Mouse (Mus musculus) CH12.LX (cell line): Measurements from ENCODE around the gene Sphk1. TPM values are rescaled to one million over a fixed set of nuclear protein-coding genes. Genes with fewer than 3 reads are reported as not detected.

Experiments
- DNase-seq: peaks from one replicate; pipeline ENCODE4 v3.0.0-alpha.2; 2013; ENCODE audit errors: extremely low read depth
- H3K27ac ChIP-seq: 2 replicates; pipeline ENCODE4 v1.5.1; 2012; ENCODE audit warnings: low read depth, mild to moderate bottlenecking, control low read depth, moderate library complexity; ENCODE audit not compliant: insufficient read depth
- H3K27me3 ChIP-seq: replicated peaks from 2 replicates; pipeline ENCODE3; 2012; ENCODE audit warnings: inconsistent platforms
- H3K36me3 ChIP-seq, 2 experiments: replicated peaks in 1 of 2; 2 replicates each; pipeline versions ENCODE3 to v1.6.1; 2012; ENCODE audit warnings: inconsistent platforms in 1 of 2, low read length in 1 of 2, mild to moderate bottlenecking in 1 of 2, mixed read lengths in 1 of 2, moderate library complexity in 1 of 2; ENCODE audit not compliant: control insufficient read depth in 1 of 2, insufficient read depth in 1 of 2
- H3K4me1 ChIP-seq, 2 experiments: 2 replicates each; pipeline ENCODE4 v1.6.1; 2012; ENCODE audit warnings: inconsistent platforms in 1 of 2, moderate library complexity in 1 of 2; ENCODE audit not compliant: insufficient read depth in 2 of 2, control insufficient read depth in 1 of 2
- H3K4me2 ChIP-seq: 2 replicates; pipeline ENCODE4 v1.6.1; 2012; ENCODE audit warnings: low read depth, mild to moderate bottlenecking, control low read depth; ENCODE audit not compliant: poor library complexity, insufficient read depth, severe bottlenecking
- H3K4me3 ChIP-seq, 3 experiments: fragments of 150-350 bp in 1 of 3; sonication (generic) in 1 of 3; replicated peaks in 1 of 3; 2 replicates each; pipeline versions ENCODE3 to v1.5.1; 2011 to 2012; ENCODE audit warnings: low read depth in 2 of 3, low read length in 2 of 3, mild to moderate bottlenecking in 2 of 3, moderate library complexity in 2 of 3, control low read depth in 1 of 3, improper control_type of control experiment in 1 of 3, inconsistent platforms in 1 of 3, mixed read lengths in 1 of 3; ENCODE audit not compliant: poor library complexity in 1 of 3
- H3K79me2 ChIP-seq: replicated peaks from 2 replicates; pipeline ENCODE4 v1.6.1; 2012; ENCODE audit warnings: mild to moderate bottlenecking, moderate library complexity; ENCODE audit not compliant: control insufficient read depth, poor library complexity, insufficient read depth, severe bottlenecking; ENCODE audit errors: extremely low read depth
- H3K9ac ChIP-seq: 2 replicates; pipeline ENCODE4 v1.6.1; 2012; ENCODE audit warnings: low read depth, mild to moderate bottlenecking, control low read depth, moderate library complexity; ENCODE audit not compliant: insufficient read depth
- H3K9me3 ChIP-seq: replicated peaks from 2 replicates; pipeline ENCODE3; 2012; ENCODE audit warnings: low read length, inconsistent platforms, mixed read lengths
- CHD1 ChIP-seq: IDR thresholded peaks from 2 replicates; pipeline ENCODE4 v1.6.1; 2012; ENCODE audit warnings: low read depth, low read length, improper control_type of control experiment, inconsistent platforms
- CTCF ChIP-seq, 2 experiments: IDR thresholded peaks in 1 of 2; conservative IDR thresholded peaks in 1 of 2; 2 replicates each; pipeline ENCODE4 v1.5.1; 2011 to 2012; ENCODE audit warnings: low read depth in 2 of 2, low read length in 2 of 2, improper control_type of control experiment in 1 of 2, inconsistent platforms in 1 of 2, mild to moderate bottlenecking in 1 of 2, moderate library complexity in 1 of 2
- EP300 ChIP-seq: IDR thresholded peaks from 2 replicates; pipeline ENCODE4 v1.6.1; 2011; ENCODE audit warnings: low read length, improper control_type of control experiment
- GABPA ChIP-seq: IDR thresholded peaks from 2 replicates; pipeline ENCODE4 v1.6.1; 2012; ENCODE audit warnings: low read depth, low read length, improper control_type of control experiment, inconsistent platforms; ENCODE audit not compliant: insufficient replicate concordance
- HCFC1 ChIP-seq: IDR thresholded peaks from 2 replicates; pipeline ENCODE4 v1.6.1; 2012; ENCODE audit warnings: low read depth, mild to moderate bottlenecking, inconsistent platforms, low read length, improper control_type of control experiment
- IRF4 ChIP-seq: IDR thresholded peaks from 2 replicates; pipeline ENCODE4 v1.6.1; 2014; ENCODE audit warnings: low read depth, mild to moderate bottlenecking, inconsistent platforms, low read length, improper control_type of control experiment
- JUN ChIP-seq: IDR thresholded peaks from 2 replicates; pipeline ENCODE4 v1.6.1; 2011; ENCODE audit warnings: low read depth, mild to moderate bottlenecking, low read length, improper control_type of control experiment, moderate library complexity; ENCODE audit not compliant: insufficient read depth
- JUND ChIP-seq: conservative IDR thresholded peaks from 2 replicates; pipeline ENCODE4 v1.6.1; 2011; ENCODE audit warnings: low read depth, low read length, improper control_type of control experiment
- KAT2A ChIP-seq: IDR thresholded peaks from 2 replicates; pipeline ENCODE4 v1.6.1; 2012; ENCODE audit warnings: low read length, improper control_type of control experiment, inconsistent platforms; ENCODE audit not compliant: insufficient replicate concordance
- MAFK ChIP-seq: IDR thresholded peaks from 2 replicates; pipeline ENCODE4 v1.6.1; 2011; ENCODE audit warnings: low read length, improper control_type of control experiment; ENCODE audit not compliant: insufficient replicate concordance
- MAX ChIP-seq: IDR thresholded peaks from 2 replicates; pipeline ENCODE4 v1.6.1; 2011; ENCODE audit warnings: low read length, improper control_type of control experiment
- MAZ ChIP-seq: IDR thresholded peaks from 2 replicates; pipeline ENCODE4 v1.6.1; 2012; ENCODE audit warnings: low read depth, mild to moderate bottlenecking, inconsistent platforms, low read length, improper control_type of control experiment, moderate library complexity
- NRF1 ChIP-seq: IDR thresholded peaks from 2 replicates; pipeline ENCODE4 v1.6.1; 2014; ENCODE audit warnings: low read depth, mild to moderate bottlenecking, inconsistent platforms, low read length, improper control_type of control experiment, moderate library complexity
- PAX5 ChIP-seq: IDR thresholded peaks from 2 replicates; pipeline ENCODE4 v1.6.1; 2012; ENCODE audit warnings: low read length, inconsistent platforms, mixed read lengths
- POLR2AphosphoS2 ChIP-seq: IDR thresholded peaks from 2 replicates; pipeline ENCODE4 v1.6.1; 2011; ENCODE audit warnings: low read depth, low read length, improper control_type of control experiment
- RAD21 ChIP-seq: IDR thresholded peaks from 2 replicates; pipeline ENCODE4 v1.6.1; 2011; ENCODE audit warnings: low read depth, mild to moderate bottlenecking, low read length, improper control_type of control experiment, moderate library complexity
- SIN3A ChIP-seq: IDR thresholded peaks from 2 replicates; pipeline ENCODE4 v1.6.1; 2012; ENCODE audit warnings: low read length, improper control_type of control experiment, inconsistent platforms
- SMC3 ChIP-seq: IDR thresholded peaks from 2 replicates; pipeline ENCODE4 v1.6.1; 2011; ENCODE audit warnings: low read depth, low read length, improper control_type of control experiment
- TCF12 ChIP-seq: IDR thresholded peaks from 2 replicates; pipeline ENCODE4 v1.6.1; 2014; ENCODE audit warnings: low read depth, mild to moderate bottlenecking, inconsistent platforms, low read length, improper control_type of control experiment
- UBTF ChIP-seq: IDR thresholded peaks from 2 replicates; pipeline ENCODE4 v1.6.1; 2012; ENCODE audit warnings: low read depth, mild to moderate bottlenecking, inconsistent platforms, low read length, improper control_type of control experiment, moderate library complexity
- USF2 ChIP-seq: conservative IDR thresholded peaks from 2 replicates; pipeline ENCODE4 v1.6.1; 2011; ENCODE audit warnings: low read depth, low read length, improper control_type of control experiment
- ZC3H11A ChIP-seq: IDR thresholded peaks from 2 replicates; pipeline ENCODE4 v1.6.1; 2012; ENCODE audit warnings: low read depth, mild to moderate bottlenecking, inconsistent platforms, low read length, improper control_type of control experiment
- dilution Hi-C: fragments of 300-500 bp; cut with MboI; formaldehyde crosslinking; loops from 2 replicates; pipeline ENCODE4 v1.14.3; 2020; ENCODE audit warnings: low sequenced_read_pairs; ENCODE audit not compliant: extremely low pct_unique_long_range_greater_than_20kb, extremely low pct_ligation_motif_present
- in situ Hi-C: fragments of 300-500 bp; cut with MboI; formaldehyde crosslinking; loops from 3 replicates; pipeline ENCODE4 v1.14.3; 2019; ENCODE audit warnings: low sequenced_read_pairs, low pct_ligation_motif_present, low pct_unique_long_range_greater_than_20kb, mixed read lengths
- polyA plus RNA-seq: library from polyadenylated mRNA; unstranded; fragments of >175 nt; gene quantifications from 2 replicates; pipeline ENCODE4 v1.2.1, GENCODE M21; 2012; ENCODE audit warnings: low read depth; ENCODE audit not compliant: insufficient read length
- total RNA-seq, 2 experiments: library from RNA; depleted of rRNA; stranded (reverse); fragments of 300-350 nt in 1 of 2; fragments of >200 nt in 1 of 2; gene quantifications; 2 replicates each; pipeline ENCODE4 v1.2.3; 2012 to 2014

Sphk1 gene
- total and polyA plus RNA-seq, 3 experiments, result 0.50 to 2.1 (median 0.89) TPM

- Histone ChIP-seq H3K79me2 (no peaks in the 10 kb centered on the region), H3K9ac (no peak overlapping the region), H3K9me3 (peaks cover 4% of the 10 kb centered on the region), H3K27me3 (no peaks in the 10 kb centered on the region), H3K4me2 (no peak overlapping the region), H3K27ac (no peak overlapping the region), H3K4me3 (no peak overlapping the region), H3K36me3 (peaks cover 28 to 69% of the 10 kb centered on the region in 2 experiments), H3K4me1 (peaks cover 3 to 32% of the 10 kb centered on the region in 2 experiments; a peak in 2 of 4 replicates)
- in situ Hi-C loops (no loop called here), dilution Hi-C loops (no loop called here)
- no peak for TF ChIP-seq UBTF
- no peak for TF ChIP-seq JUND
- TF ChIP-seq KAT2A, result no peak
- TF ChIP-seq NRF1, result no peak
- no peak for TF ChIP-seq GABPA
- no peak for TF ChIP-seq IRF4
- TF ChIP-seq JUN, result no peak
- no peak for TF ChIP-seq ZC3H11A
- no peak for DNase-seq
These were observed 20.0 kb downstream of the Sphk1 start for GRCm38 (mm10) chr11:116550748-116551147.

GRCm38 (mm10) chr11:116552194-116552593, 21.5 kb downstream of the Sphk1 start:
- H3K4me1 ChIP-seq, result peaks cover 8 to 46% of the 10 kb centered on the region in 2 experiments; a peak in 3 of 4 replicates
- no peak overlapping the region for H3K9ac ChIP-seq
- in situ Hi-C loops, result no loop called here

More at GRCm38 (mm10) chr11:116552194-116552593, 21.5 kb downstream of the Sphk1 start:
- Histone ChIP-seq H3K27ac (no peak overlapping the region), H3K79me2 (no peaks in the 10 kb centered on the region), H3K9me3 (peaks cover 4% of the 10 kb centered on the region), H3K4me3 (no peak overlapping the region), H3K27me3 (no peaks in the 10 kb centered on the region), H3K36me3 (peaks cover 15 to 61% of the 10 kb centered on the region in 2 experiments), H3K4me2 (no peak overlapping the region)
- dilution Hi-C loops, result no loop called here
- no peak for DNase-seq
- TF ChIP-seq MAFK (no peak), TCF12 (no peak), KAT2A (no peak), MAZ (no peak), IRF4 (no peak), MAX (no peak), SIN3A (no peak), HCFC1 (no peak), USF2 (no peak), GABPA (no peak), SMC3 (no peak), JUND (no peak), POLR2AphosphoS2 (no peak), RAD21 (no peak), CHD1 (no peak), CTCF (conservative IDR thresholded peaks at IDR 0.05 in 1 of 2, IDR thresholded peaks at IDR 0.05 in 1 of 2; ENCODE audit: low read depth in 2 of 2, low read length in 2 of 2) (no peak), PAX5 (no peak), EP300 (no peak), JUN (no peak)
